Mouse (Mus musculus) liver, embryonic 14.5 days (tissue): ENCODE results near the gene Ehmt1.

ENCODE experiments used
- CTCF ChIP-seq: IDR thresholded peaks from 2 replicates; pipeline ENCODE4 v1.5.1; 2016; ENCODE audit warnings: antibody characterized with exemption, low read depth, control low read depth
- EP300 ChIP-seq: IDR thresholded peaks from 2 replicates; pipeline ENCODE4 v1.6.1; 2016; ENCODE audit warnings: antibody characterized with exemption, low read depth

- TF ChIP-seq CTCF (no peak), EP300 (no peak)
Observed at GRCm38 (mm10) chr2:24919839-24920175, 393 bp upstream of the Ehmt1 start.
